17 mouse cellular contexts compared by ENCODE assay signal in genomic region chr16:88404331-88404730, GRCm38 (mm10).
"Had no signal": no experiment of that assay in that cellular context is flagged by ENCODE, and none has a peak within 500 bp of the region (broad histone marks: within the 10 kb centered on the region; RNA-seq: fewer than 3 reads in every experiment).

No protein-coding gene starts in this region.

- ATAC-seq: hindbrain, embryonic 16.5 days; inflammation-experienced regulatory T-cells, adult 6 months; intestine, embryonic 15.5 days; intestine, postnatal 0 days; liver, postnatal 0 days had no signal

- DNase-seq: gastrocnemius, postnatal 10 days; gastrocnemius, postnatal 25 days; heart, adult 18-20 months; heart, postnatal 10 days; heart, postnatal 4 days; kidney, adult 18-20 months; kidney, adult 8-10 months; kidney, postnatal 10 days; kidney, postnatal 25 days; kidney, postnatal 4 days; liver; liver, embryonic 13.5 days; liver, postnatal 0 days had no signal
